Mouse (Mus musculus) G1E (cell line): ENCODE results near the gene Sh3bgrl2.

ENCODE experiments used
- CTCF ChIP-seq: IDR thresholded peaks from 2 replicates; pipeline ENCODE4 v1.5.1; 2012; ENCODE audit warnings: low read depth, low read length, inconsistent platforms, mixed read lengths
- GATA2 ChIP-seq: IDR thresholded peaks from 2 replicates; pipeline ENCODE4 v1.6.1; 2012; ENCODE audit warnings: low read depth, low read length, inconsistent platforms, borderline replicate concordance

- TF ChIP-seq CTCF (no peak), GATA2 (no peak)
These were observed 27.3 kb downstream of the Sh3bgrl2 start for GRCm38 (mm10) chr9:83575403-83575802.
